Mouse (Mus musculus) embryonic facial prominence, embryonic 15.5 days (tissue): ENCODE data around the gene Ror1. TPM values are rescaled to one million over a fixed set of nuclear protein-coding genes. Genes with fewer than 3 reads are reported as not detected.

Experiments used
- ATAC-seq: fragments of 200-750 bp; cut with Nextera tagmentation; 2 replicates; pipeline ENCODE4 v1.8.0; 2017; ENCODE audit warnings: low read depth, moderate TSS enrichment; ENCODE audit not compliant: insufficient number of reproducible peaks, low FRiP score, low TSS enrichment
- H3K27ac ChIP-seq: fragments of 300-500 bp; sonication (generic); replicated peaks from 2 replicates; pipeline ENCODE4 v1.5.1; 2015; ENCODE audit warnings: mild to moderate bottlenecking, inconsistent platforms
- H3K27me3 ChIP-seq: fragments of 300-500 bp; sonication (generic); 2 replicates; pipeline ENCODE4 v1.6.1; 2015; ENCODE audit warnings: inconsistent platforms
- H3K36me3 ChIP-seq: fragments of 300-500 bp; sonication (generic); 2 replicates; pipeline ENCODE4 v1.6.1; 2015; ENCODE audit warnings: mild to moderate bottlenecking, inconsistent platforms
- H3K4me1 ChIP-seq: fragments of 300-500 bp; sonication (generic); 2 replicates; pipeline ENCODE4 v1.6.1; 2015; ENCODE audit warnings: inconsistent platforms
- H3K4me2 ChIP-seq: fragments of 300-500 bp; sonication (generic); replicated peaks from 2 replicates; pipeline ENCODE4 v1.6.1; 2015; ENCODE audit warnings: mild to moderate bottlenecking, inconsistent platforms
- H3K4me3 ChIP-seq: fragments of 300-500 bp; sonication (generic); replicated peaks from 2 replicates; pipeline ENCODE4 v1.5.1; 2015; ENCODE audit warnings: mild to moderate bottlenecking, inconsistent platforms
- H3K9ac ChIP-seq: fragments of 300-500 bp; sonication (generic); 2 replicates; pipeline ENCODE4 v1.6.1; 2015; ENCODE audit warnings: inconsistent platforms
- H3K9me3 ChIP-seq: fragments of 300-500 bp; sonication (generic); replicated peaks from 2 replicates; pipeline ENCODE4 v1.6.1; 2016; ENCODE audit warnings: inconsistent platforms
- WGBS: fragments of 180-500 bp; shearing (Covaris S2); methylation state at CpG from one replicate; pipeline ENCODE4 v1.1.7; 2015; 5-methylcytosine and 5-hydroxymethylcytosine counted together
- polyA plus RNA-seq: library from polyadenylated mRNA; unstranded; fragments of >200 nt; fragmentation: Nextera tagmentation; extraction: Ambion mirVana; gene quantifications from 2 replicates; pipeline ENCODE4 v1.2.1, GENCODE M21; 2015

Ror1 gene
- polyA plus RNA-seq, 1 experiment from 2014 or later, result 11.7 TPM

DNA sequence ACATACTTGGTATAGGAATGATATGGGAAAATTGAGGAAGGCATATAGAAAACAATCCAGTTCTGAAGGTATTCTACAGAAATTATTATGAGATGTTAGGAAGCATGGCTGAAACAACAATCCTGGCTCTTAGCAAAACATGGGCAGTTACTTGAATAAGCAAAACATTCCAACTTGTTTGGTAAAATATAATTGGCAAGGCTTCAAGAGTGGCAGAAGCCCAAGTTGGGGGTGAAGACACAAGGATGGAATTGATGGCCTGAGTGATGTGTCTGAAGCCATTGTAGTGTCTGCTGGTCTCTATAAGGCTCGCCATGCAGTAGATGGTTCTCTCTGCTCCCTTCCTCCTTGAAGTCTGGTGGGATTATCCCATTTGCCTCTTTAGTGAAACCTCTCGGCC is 35.9 kb downstream of the Ror1 start:
- peaks cover 30% of the 10 kb centered on the region for H3K4me1 ChIP-seq

DNA sequence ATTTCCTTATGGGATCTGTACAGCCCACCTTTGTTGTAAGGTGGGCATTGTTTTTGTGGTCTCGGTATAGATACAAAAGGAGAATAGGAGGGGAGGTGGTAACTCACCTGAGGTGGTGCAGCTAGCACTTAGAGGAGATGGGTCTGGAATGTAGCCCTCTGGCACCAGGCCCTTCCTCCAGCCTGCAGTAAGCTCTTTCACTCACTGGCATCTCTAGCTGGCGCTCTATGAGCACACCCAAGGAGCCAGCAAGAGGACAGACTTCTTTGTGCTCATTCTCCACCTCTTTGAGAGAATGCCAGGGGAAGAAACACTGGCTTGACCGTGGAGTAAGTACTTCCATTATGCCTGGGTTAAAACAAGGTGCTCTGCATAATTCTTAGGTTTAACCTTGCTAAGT is 36.7 kb downstream of the Ror1 start:
- H3K27ac ChIP-seq, result no peak overlapping the region
- ATAC-seq, result no peak
- H3K4me3 ChIP-seq, result no peak overlapping the region
- 79% methylated on average over 3 of the region's 3 CpGs for WGBS
- no peak overlapping the region for H3K4me2 ChIP-seq
- H3K36me3 ChIP-seq, result no peaks in the 10 kb centered on the region
- H3K9me3 ChIP-seq, result no peaks in the 10 kb centered on the region
- peaks cover 31% of the 10 kb centered on the region for H3K4me1 ChIP-seq
- H3K9ac ChIP-seq, result no peak overlapping the region
- no peaks in the 10 kb centered on the region for H3K27me3 ChIP-seq

More for the DNA sequence above, 35.9 kb downstream of the Ror1 start:
- no peak overlapping the region for H3K4me2 ChIP-seq
- no peaks in the 10 kb centered on the region for H3K27me3 ChIP-seq
- ATAC-seq, result no peak
- H3K9me3 ChIP-seq, result no peaks in the 10 kb centered on the region
- no peak overlapping the region for H3K4me3 ChIP-seq
- 94% methylated on average over 2 of the region's 2 CpGs for WGBS
- no peak overlapping the region for H3K27ac ChIP-seq
- H3K9ac ChIP-seq, result no peak overlapping the region
- no peaks in the 10 kb centered on the region for H3K36me3 ChIP-seq

GRCm38 (mm10) chr4:100136046-100136445 is 40.5 kb downstream of the Ror1 start:
- Histone ChIP-seq H3K36me3 (no peaks in the 10 kb centered on the region), H3K27me3 (no peaks in the 10 kb centered on the region; the same call in 1 of the 2 replicates), H3K4me3 (no peak overlapping the region), H3K4me1 (peaks cover 18% of the 10 kb centered on the region), H3K9ac (no peak overlapping the region), H3K9me3 (no peaks in the 10 kb centered on the region), H3K27ac (no peak overlapping the region), H3K4me2 (no peak overlapping the region)
- no peak for ATAC-seq
- 85% methylated on average over 4 of the region's 4 CpGs for WGBS

- peaks cover 17% of the 10 kb centered on the region for H3K4me1 ChIP-seq
- no peaks in the 10 kb centered on the region; the same call in 1 of the 2 replicates for H3K27me3 ChIP-seq
- H3K36me3 ChIP-seq, result no peaks in the 10 kb centered on the region
- H3K4me2 ChIP-seq, result no peak overlapping the region
- 32% methylated on average over 11 of the region's 11 CpGs for WGBS
- ATAC-seq, result no peak
- H3K9ac ChIP-seq, result no peak overlapping the region
- H3K27ac ChIP-seq, result no peak overlapping the region
- no peaks in the 10 kb centered on the region for H3K9me3 ChIP-seq
- no peak overlapping the region for H3K4me3 ChIP-seq
These were observed 41.7 kb downstream of the Ror1 start for GRCm38 (mm10) chr4:100137102-100137835.

GRCm38 (mm10) chr4:100141626-100142025 is 46.0 kb downstream of the Ror1 start:
- Histone ChIP-seq H3K4me2 (no peak overlapping the region), H3K4me3 (no peak overlapping the region), H3K9ac (no peak overlapping the region), H3K27ac (no peak overlapping the region), H3K9me3 (no peaks in the 10 kb centered on the region), H3K27me3 (no peaks in the 10 kb centered on the region; the same call in 1 of the 2 replicates), H3K36me3 (no peaks in the 10 kb centered on the region), H3K4me1 (peaks cover 13% of the 10 kb centered on the region)
- no peak for ATAC-seq
- 52% methylated on average over 2 of the region's 2 CpGs for WGBS

DNA sequence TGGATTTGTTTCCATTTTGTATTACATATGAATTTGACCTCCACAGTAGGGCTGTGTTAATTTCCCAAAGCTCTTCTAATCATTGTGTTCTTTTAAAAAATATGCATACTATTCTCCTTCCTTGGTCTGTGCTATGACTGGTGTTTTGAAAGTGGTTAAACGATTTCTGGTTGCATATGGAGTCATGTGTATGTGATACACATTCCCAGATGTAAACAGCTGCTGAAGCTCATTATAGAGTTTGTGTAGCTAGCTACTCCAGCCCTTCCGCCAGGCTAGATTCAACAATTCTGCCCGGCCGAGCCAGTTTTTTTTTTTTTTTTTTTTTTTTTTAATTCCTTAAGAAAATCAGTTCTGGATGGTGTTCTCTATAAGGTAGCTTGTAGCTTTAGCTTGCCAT is 49.2 kb downstream of the Ror1 start:
- Histone ChIP-seq H3K4me2 (no peak overlapping the region), H3K4me1 (no peaks in the 10 kb centered on the region), H3K9ac (no peak overlapping the region), H3K27me3 (no peaks in the 10 kb centered on the region), H3K4me3 (no peak overlapping the region), H3K36me3 (no peaks in the 10 kb centered on the region), H3K9me3 (no peaks in the 10 kb centered on the region), H3K27ac (no peak overlapping the region)
- 28% methylated on average over 4 of the region's 4 CpGs for WGBS
- ATAC-seq, result no peak

- no peak for ATAC-seq
- WGBS, result 78% methylated on average over 1 of the region's 1 CpGs
- Histone ChIP-seq H3K9ac (no peak overlapping the region), H3K4me1 (peaks cover 7% of the 10 kb centered on the region; the same call in 1 of the 2 replicates), H3K27me3 (no peaks in the 10 kb centered on the region), H3K27ac (no peak overlapping the region), H3K36me3 (no peaks in the 10 kb centered on the region), H3K9me3 (no peaks in the 10 kb centered on the region), H3K4me2 (no peak overlapping the region), H3K4me3 (no peak overlapping the region)
These were observed 55.2 kb downstream of the Ror1 start for GRCm38 (mm10) chr4:100150797-100151196.

- Histone ChIP-seq H3K4me1 (peaks cover 13% of the 10 kb centered on the region), H3K36me3 (no peaks in the 10 kb centered on the region), H3K4me2 (no peak overlapping the region), H3K9ac (no peak overlapping the region), H3K9me3 (no peaks in the 10 kb centered on the region), H3K4me3 (no peak overlapping the region), H3K27ac (no peak overlapping the region), H3K27me3 (no peaks in the 10 kb centered on the region)
- no peak for ATAC-seq
- 51% methylated on average over 7 of the region's 7 CpGs for whole genome bisulfite sequencing
These were observed 59.1 kb downstream of the Ror1 start for GRCm38 (mm10) chr4:100154560-100155130.

DNA sequence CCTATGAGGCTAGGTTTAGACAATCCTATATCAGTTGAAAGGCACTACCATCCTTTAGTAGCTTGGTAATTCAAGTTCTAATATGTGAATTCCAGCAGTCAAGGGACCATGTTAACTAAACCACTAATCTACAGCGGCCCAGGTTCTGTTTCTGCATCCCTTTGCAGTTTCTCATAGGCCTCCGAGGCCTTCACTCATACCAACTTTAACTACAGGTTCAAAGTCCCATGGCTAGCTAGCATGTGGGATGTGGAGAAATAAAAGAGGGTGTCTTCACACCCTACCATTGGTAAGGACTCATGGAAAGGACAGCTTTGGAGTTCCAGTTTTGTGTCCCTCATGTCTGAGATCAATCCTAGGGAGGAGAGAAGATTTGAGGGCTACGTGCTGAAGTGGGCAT is 60.1 kb downstream of the Ror1 start:
- Histone ChIP-seq H3K9me3 (no peaks in the 10 kb centered on the region), H3K4me2 (no peak overlapping the region), H3K4me3 (no peak overlapping the region), H3K27ac (no peak overlapping the region), H3K27me3 (no peaks in the 10 kb centered on the region), H3K4me1 (peaks cover 17% of the 10 kb centered on the region), H3K9ac (no peak overlapping the region), H3K36me3 (no peaks in the 10 kb centered on the region)
- WGBS, result 80% methylated on average over 3 of the region's 3 CpGs
- no peak for ATAC-seq

DNA sequence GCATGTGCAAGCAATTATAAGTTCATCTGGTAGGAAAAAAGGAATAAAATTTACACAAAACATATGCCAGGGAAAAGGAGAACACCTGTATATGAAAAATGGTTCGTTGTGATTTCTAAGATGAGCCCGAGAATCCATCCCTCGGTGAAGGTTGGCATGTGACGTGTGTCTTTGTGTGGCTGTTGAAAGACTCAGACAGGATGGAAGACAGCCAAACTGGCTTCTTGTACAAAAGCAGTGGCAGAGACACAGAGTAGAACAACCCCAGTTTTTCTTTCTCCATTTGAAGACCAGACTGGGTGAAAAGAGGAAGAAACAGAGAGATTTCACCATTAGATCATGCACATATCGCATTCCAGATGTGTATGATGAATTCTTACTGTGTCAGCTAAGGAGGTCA is 62.8 kb downstream of the Ror1 start:
- WGBS, result 60% methylated on average over 5 of the region's 5 CpGs
- Histone ChIP-seq H3K27ac (no peak overlapping the region), H3K36me3 (no peaks in the 10 kb centered on the region), H3K9ac (no peak overlapping the region), H3K4me3 (no peak overlapping the region), H3K4me2 (no peak overlapping the region), H3K27me3 (no peaks in the 10 kb centered on the region), H3K9me3 (no peaks in the 10 kb centered on the region), H3K4me1 (peaks cover 18% of the 10 kb centered on the region)
- ATAC-seq, result no peak

- Histone ChIP-seq H3K27ac (no peak overlapping the region), H3K9me3 (no peaks in the 10 kb centered on the region), H3K4me1 (peaks cover 10% of the 10 kb centered on the region; the same call in 1 of the 2 replicates), H3K9ac (no peak overlapping the region), H3K4me2 (no peak overlapping the region), H3K4me3 (no peak overlapping the region), H3K36me3 (no peaks in the 10 kb centered on the region), H3K27me3 (no peaks in the 10 kb centered on the region)
- ATAC-seq, result no peak
These were observed 64.6 kb downstream of the Ror1 start for GRCm38 (mm10) chr4:100160156-100160555.

GRCm38 (mm10) chr4:100165790-100166189 is 70.2 kb downstream of the Ror1 start:
- Histone ChIP-seq H3K9me3 (no peaks in the 10 kb centered on the region), H3K4me2 (no peak overlapping the region), H3K4me1 (peaks cover 15% of the 10 kb centered on the region), H3K4me3 (no peak overlapping the region), H3K36me3 (no peaks in the 10 kb centered on the region), H3K27me3 (no peaks in the 10 kb centered on the region), H3K9ac (no peak overlapping the region), H3K27ac (no peak overlapping the region)
- no peak for ATAC-seq
- 68% methylated on average over 7 of the region's 7 CpGs for WGBS
